Mouse (Mus musculus) forebrain, embryonic 10.5 days (tissue): ENCODE data around the gene Usp39. TPM values are rescaled to one million over a fixed set of nuclear protein-coding genes. Genes with fewer than 3 reads are reported as not detected.
A peak's percentile ranks its signal among the peaks of the same experiment; 100 is the strongest.

Source experiments
- DNase-seq: peaks from one replicate; pipeline ENCODE4 v3.0.0-alpha.2; 2017; ENCODE audit warnings: low spot score; ENCODE audit errors: extremely low spot score
- H3K27ac ChIP-seq: fragments of 300-500 bp; sonication (generic); 2 replicates; pipeline ENCODE4 v1.5.1; 2016; ENCODE audit warnings: mild to moderate bottlenecking
- H3K27me3 ChIP-seq: fragments of 300-500 bp; sonication (generic); 2 replicates; pipeline ENCODE4 v1.6.1; 2016; ENCODE audit warnings: mild to moderate bottlenecking; ENCODE audit not compliant: poor library complexity, severe bottlenecking
- H3K36me3 ChIP-seq: fragments of 300-500 bp; sonication (generic); replicated peaks from 2 replicates; pipeline ENCODE4 v1.6.1; 2016; ENCODE audit warnings: mild to moderate bottlenecking, moderate library complexity
- H3K4me1 ChIP-seq: fragments of 300-500 bp; sonication (generic); 2 replicates; pipeline ENCODE4 v1.6.1; 2016
- H3K4me3 ChIP-seq: fragments of 300-500 bp; sonication (generic); 2 replicates; pipeline ENCODE4 v1.5.1; 2016; ENCODE audit warnings: mild to moderate bottlenecking, moderate library complexity
- H3K9me3 ChIP-seq: fragments of 300-500 bp; sonication (generic); 2 replicates; pipeline ENCODE4 v1.6.1; 2016; ENCODE audit warnings: mild to moderate bottlenecking, moderate library complexity
- WGBS: fragments of 180-500 bp; shearing (Covaris S2); methylation state at CpG from one replicate; pipeline ENCODE4 v1.1.7; 2016; 5-methylcytosine and 5-hydroxymethylcytosine counted together
- polyA plus RNA-seq: library from polyadenylated mRNA; unstranded; fragments of >200 nt; fragmentation: Nextera tagmentation; extraction: Ambion mirVana; gene quantifications from 2 replicates; pipeline ENCODE4 v1.2.1, GENCODE M21; 2016

Gene Usp39
- polyA plus RNA-seq, 1 experiment from 2014 or later: 90.1 TPM

GRCm38 (mm10) chr6:72356001-72356532 is 11.1 kb upstream of the Usp39 start:
- no peak for DNase-seq
- 37% methylated on average over 7 of the region's 8 CpGs for WGBS
- H3K4me1 ChIP-seq: peaks cover 46% of the 10 kb centered on the region
- H3K36me3 ChIP-seq: peaks cover 48% of the 10 kb centered on the region
- peak overlapping the region; percentile 64 for H3K4me3 ChIP-seq
- peaks cover 9% of the 10 kb centered on the region; the same call in 1 of the 2 replicates for H3K27me3 ChIP-seq
- H3K9me3 ChIP-seq: no peaks in the 10 kb centered on the region
- peak overlapping the region; percentile 80 for H3K27ac ChIP-seq

DNA sequence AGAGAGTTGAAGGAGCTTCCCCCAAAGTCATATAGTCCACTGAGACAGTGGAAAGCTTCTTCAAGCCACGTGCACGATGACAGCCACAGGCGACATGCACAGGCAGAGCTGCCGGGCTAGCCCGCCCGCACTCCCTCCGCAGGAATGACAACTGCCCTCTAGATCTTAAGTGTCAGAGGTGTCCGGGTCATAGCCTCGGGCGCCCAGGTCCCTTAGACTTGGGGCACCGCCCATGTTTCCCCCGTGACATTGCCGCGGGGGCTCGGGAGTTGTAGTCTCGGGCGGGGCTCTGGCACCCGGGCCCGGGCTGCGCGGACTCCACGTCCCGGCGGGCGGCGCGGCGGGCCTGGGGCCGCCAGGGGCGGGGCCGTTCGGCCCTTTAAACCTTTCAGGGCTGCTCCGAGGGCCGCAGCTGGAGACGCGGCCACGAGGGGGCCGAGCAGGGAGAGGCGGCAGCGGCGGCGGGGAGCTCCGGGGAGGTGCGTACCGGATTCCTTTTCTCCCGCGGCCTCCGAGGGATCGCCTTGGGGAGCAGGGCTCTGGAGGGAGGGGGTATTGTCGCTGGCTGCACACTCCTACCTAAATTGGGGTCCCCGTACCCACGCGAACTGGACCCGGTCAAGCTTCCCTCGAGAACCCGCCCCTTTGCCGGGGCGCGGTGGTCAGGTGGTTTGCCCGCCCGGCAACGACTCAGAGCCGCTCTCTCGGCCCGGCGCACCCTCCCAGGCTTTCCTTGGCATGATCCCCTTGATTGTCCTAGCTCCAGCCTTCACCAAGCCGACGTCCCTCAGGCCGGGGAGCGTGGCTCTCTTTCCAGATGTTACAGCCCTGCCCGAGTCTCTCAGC is 10.3 kb upstream of the Usp39 start, which contains the start of gene Tmem150a:
Tmem150a (plus strand) TSS at position 382 of the 846 bp plus-strand sequence.
- Histone ChIP-seq H3K4me1 (peaks cover 38% of the 10 kb centered on the region), H3K27me3 (peaks cover 9% of the 10 kb centered on the region; the same call in 1 of the 2 replicates), H3K36me3 (peaks cover 50% of the 10 kb centered on the region), H3K27ac (peak within 1 kb of the TSS; percentile 80), H3K9me3 (no peaks in the 10 kb centered on the region), H3K4me3 (peak within 1 kb of the TSS; percentile 64)
- WGBS: under 1% methylated on average over 71 of the region's 71 CpGs
- DNase-seq: peak; percentile 72

DNA sequence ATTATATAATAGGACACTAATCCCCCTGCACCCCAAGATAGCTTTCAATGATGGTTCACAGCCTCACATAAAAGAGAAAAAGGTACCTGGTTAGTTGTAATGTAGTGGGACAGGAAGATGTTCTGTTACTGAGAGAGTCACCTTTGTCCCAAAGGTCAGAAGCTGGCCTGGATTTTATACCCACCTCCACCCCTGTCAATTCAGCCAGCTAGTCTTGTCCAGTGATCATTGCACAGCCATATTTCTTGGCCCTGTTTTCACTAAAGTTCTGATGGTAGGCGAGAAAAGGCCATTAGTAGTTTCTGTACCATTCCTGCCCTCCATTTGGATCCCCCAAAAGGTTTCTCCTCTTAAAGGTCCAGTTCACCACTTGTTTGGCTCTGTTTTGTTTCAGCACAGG is 9.0 kb upstream of the Usp39 start:
- peaks cover 38% of the 10 kb centered on the region for H3K4me1 ChIP-seq
- H3K4me3 ChIP-seq: no peak overlapping the region

DNA sequence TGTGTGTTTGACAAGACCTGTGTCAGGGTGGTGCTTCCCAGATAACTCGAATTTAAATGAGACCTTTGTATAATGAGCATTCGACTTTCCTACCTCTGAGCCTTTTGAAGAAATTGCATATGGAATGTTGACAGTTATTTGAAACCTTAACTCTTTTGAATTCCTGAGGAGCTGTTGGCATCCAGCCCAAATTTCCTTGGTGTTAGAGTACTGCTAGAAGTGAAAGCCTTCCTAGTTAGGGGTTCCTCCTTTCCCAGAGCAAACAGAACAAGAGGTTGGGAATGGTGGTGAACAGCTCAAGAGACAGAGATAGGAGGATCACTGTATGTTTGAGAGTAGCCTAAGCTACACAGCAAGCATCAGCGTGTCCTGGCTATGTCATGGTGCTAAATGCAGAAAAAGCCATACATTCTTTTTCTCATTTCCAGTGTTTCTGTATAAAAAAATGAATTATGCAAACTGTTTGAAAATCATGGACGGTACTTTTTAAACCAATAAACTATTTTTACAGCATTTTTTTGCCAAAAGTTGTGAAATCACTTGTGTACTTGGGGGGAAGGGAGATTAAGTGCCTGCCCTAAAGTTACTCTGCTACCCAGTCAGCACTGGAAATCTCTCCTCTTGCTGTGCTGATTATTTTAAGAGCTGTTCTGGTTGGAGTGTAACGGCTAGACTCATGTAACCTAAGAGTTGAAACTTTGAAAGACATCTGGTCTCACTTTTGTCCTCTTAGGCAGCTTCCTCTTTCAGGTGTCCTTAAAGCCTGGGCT is 7.8 kb upstream of the Usp39 start:
- H3K27ac ChIP-seq: no peak overlapping the region
- H3K36me3 ChIP-seq: peaks cover 46% of the 10 kb centered on the region
- H3K9me3 ChIP-seq: no peaks in the 10 kb centered on the region
- WGBS: 77% methylated on average over 5 of the region's 5 CpGs
- no peak for DNase-seq
- H3K27me3 ChIP-seq: peaks cover 9% of the 10 kb centered on the region; the same call in 1 of the 2 replicates
- H3K4me3 ChIP-seq: no peak overlapping the region
- peaks cover 50% of the 10 kb centered on the region for H3K4me1 ChIP-seq

More for the DNA sequence above, 9.0 kb upstream of the Usp39 start:
- DNase-seq: no peak
- peaks cover 50% of the 10 kb centered on the region for H3K36me3 ChIP-seq
- H3K27ac ChIP-seq: no peak overlapping the region
- H3K9me3 ChIP-seq: no peaks in the 10 kb centered on the region
- WGBS: 69% methylated on average over 1 of the region's 1 CpGs
- H3K27me3 ChIP-seq: peaks cover 9% of the 10 kb centered on the region; the same call in 1 of the 2 replicates

DNA sequence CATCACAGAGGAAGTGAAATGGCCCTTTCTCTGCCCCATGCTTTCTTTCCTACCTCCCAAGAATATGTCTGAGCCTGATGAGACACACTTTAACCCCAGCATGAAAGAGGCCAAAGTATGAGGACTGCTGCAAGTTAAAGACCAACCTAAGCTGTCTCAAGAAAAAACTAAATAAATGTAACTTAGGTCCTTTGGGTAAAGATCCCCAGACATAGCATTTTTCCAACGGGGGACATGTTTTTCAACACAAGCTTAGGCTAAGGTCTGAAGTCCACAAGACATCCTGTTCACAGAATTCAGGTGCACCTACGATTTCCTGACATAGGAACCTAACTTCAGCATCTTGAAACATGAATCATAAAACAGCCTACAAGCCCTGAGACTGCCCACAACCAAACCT is 5.2 kb upstream of the Usp39 start:
- WGBS: 93% methylated on average over 2 of the region's 2 CpGs
- H3K9me3 ChIP-seq: no peaks in the 10 kb centered on the region
- peaks cover 34% of the 10 kb centered on the region for H3K36me3 ChIP-seq
- no peak overlapping the region for H3K4me3 ChIP-seq
- H3K27me3 ChIP-seq: no peaks in the 10 kb centered on the region
- peaks cover 53% of the 10 kb centered on the region for H3K4me1 ChIP-seq
- H3K27ac ChIP-seq: no peak overlapping the region
- DNase-seq: no peak

DNA sequence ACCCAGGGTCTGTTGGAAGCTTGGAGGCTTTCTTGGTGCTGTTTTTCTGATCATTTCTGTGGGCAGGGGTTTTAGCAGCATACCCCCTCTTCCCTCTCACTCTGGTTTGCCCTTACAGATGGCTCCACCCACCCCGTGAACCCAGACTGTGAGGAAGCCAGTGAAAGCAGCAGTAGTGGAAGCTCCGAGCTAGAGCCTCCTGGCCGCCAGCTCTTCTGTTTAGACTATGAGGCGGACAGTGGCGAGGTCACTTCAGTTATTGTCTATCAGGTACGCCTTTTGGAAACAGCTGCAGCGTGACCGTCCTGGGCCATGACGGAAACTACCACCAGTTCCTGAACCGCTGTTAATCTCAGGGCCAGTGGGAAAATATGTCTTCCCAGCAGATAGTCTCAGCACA is 3.4 kb upstream of the Usp39 start:
- peaks cover 52% of the 10 kb centered on the region for H3K4me1 ChIP-seq
- H3K36me3 ChIP-seq: peaks cover 34% of the 10 kb centered on the region
- no peak for DNase-seq

GRCm38 (mm10) chr6:72347166-72347941 is 2.4 kb upstream of the Usp39 start, which contains the start of gene 0610030E20Rik:
Gene 0610030E20Rik (plus strand): TSS chr6:72347317.
- peaks cover 39% of the 10 kb centered on the region for H3K36me3 ChIP-seq
- H3K4me3 ChIP-seq: peak within 1 kb of the TSS; percentile 99
- DNase-seq: peak; percentile 83
- H3K9me3 ChIP-seq: no peaks in the 10 kb centered on the region
- WGBS: under 1% methylated on average over 72 of the region's 72 CpGs
- no peaks in the 10 kb centered on the region for H3K27me3 ChIP-seq
- H3K4me1 ChIP-seq: peaks cover 50% of the 10 kb centered on the region
- peak within 1 kb of the TSS; percentile 97 for H3K27ac ChIP-seq

More for the DNA sequence above, 3.4 kb upstream of the Usp39 start:
- H3K4me3 ChIP-seq: peak overlapping the region; percentile 99; the same call in 1 of the 2 replicates
- no peak overlapping the region for H3K27ac ChIP-seq
- WGBS: 85% methylated on average over 10 of the region's 10 CpGs
- no peaks in the 10 kb centered on the region for H3K9me3 ChIP-seq
- no peaks in the 10 kb centered on the region for H3K27me3 ChIP-seq

- Histone ChIP-seq H3K27me3 (no peaks in the 10 kb centered on the region), H3K27ac (no peak overlapping the region), H3K36me3 (peaks cover 44% of the 10 kb centered on the region), H3K4me3 (no peak overlapping the region), H3K4me1 (peaks cover 51% of the 10 kb centered on the region), H3K9me3 (no peaks in the 10 kb centered on the region)
- 83% methylated on average over 4 of the region's 4 CpGs for WGBS
- no peak for DNase-seq
Observed at GRCm38 (mm10) chr6:72346261-72346660, 1.3 kb upstream of the Usp39 start.

DNA sequence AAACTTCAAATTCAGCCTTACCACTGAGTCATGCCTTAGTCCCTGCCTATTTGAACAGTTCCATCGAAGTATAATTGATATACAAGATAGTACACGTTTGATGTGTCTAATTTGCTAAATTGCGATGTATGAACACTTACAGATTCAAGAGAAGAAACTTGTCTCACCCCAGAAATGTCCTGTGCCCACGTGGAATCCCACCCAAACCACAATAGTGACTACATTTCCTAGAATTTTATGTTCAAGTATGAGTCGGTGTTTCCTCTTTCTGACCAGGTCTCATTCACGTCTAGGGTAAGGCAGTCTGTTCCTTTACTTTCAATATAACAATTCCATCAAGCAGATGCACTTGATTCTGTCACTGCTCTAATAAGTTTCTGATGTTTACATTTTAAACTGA is 649 bp upstream of the Usp39 start:
- peaks cover 51% of the 10 kb centered on the region for H3K4me1 ChIP-seq
- WGBS: 61% methylated on average over 6 of the region's 6 CpGs
- no peaks in the 10 kb centered on the region for H3K27me3 ChIP-seq

DNA sequence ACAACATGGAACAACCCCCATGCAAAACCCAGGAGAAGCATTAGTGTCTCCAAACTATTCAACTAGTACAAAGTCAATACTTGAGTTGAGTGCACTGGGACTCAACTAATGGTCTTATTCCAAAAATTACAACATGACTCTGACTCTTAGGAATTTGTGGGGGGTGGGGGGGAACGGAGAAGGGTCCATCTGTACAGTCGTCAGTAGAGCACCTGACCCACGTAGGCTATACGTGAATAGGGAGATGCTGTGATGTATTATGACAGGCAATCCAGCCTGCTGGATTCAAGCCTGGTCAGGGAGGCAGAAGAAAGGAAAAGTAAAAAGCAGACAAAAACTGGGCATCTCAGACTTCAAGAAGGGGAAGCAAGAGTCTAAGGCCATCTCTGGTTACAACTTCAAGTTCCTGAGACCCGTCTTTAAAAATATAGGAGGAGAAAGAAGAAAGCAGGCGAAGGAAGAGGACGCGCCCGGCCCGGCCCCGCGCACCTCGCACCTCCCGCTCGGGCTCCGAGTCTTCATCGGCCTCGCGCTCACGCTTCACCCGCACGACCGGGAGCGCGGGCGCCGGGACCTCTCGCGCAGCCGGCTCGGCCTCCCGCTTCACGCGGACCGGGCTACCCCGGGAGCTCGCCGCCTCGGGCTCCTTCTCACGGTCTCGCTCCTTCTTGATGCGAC is 449 bp downstream of the Usp39 start:
- H3K36me3 ChIP-seq: peaks cover 43% of the 10 kb centered on the region
- no peaks in the 10 kb centered on the region for H3K9me3 ChIP-seq
- H3K4me1 ChIP-seq: peaks cover 60% of the 10 kb centered on the region
- WGBS: under 1% methylated on average over 42 of the region's 42 CpGs
- no peaks in the 10 kb centered on the region for H3K27me3 ChIP-seq
- H3K4me3 ChIP-seq: peak overlapping the region; percentile 97
- DNase-seq: no peak
- H3K27ac ChIP-seq: peak overlapping the region; percentile 93

More for the DNA sequence above, 649 bp upstream of the Usp39 start:
- Histone ChIP-seq H3K9me3 (no peaks in the 10 kb centered on the region), H3K36me3 (peaks cover 44% of the 10 kb centered on the region), H3K4me3 (peak overlapping the region; percentile 97), H3K27ac (peak overlapping the region; percentile 93)
- DNase-seq: no peak

DNA sequence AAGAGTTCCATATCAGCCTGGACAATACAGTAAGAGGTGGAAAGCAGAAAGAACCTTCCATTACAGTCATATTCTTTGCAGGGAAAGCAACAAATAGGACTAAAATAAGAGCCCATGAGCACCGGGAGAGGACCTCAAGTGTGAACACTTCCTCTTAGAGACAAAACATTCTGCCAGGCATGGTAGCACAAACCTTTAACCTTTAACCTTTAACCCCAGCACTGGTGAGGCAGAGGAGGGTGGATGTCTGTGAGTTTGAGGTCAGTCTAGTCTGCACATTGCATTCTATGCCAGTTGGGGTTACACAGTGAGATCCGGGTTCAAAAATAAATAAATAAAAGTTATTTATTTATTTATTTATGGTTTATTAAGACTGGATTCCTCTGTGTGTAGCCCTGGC is 4.5 kb downstream of the Usp39 start:
- H3K27me3 ChIP-seq: no peaks in the 10 kb centered on the region
- H3K36me3 ChIP-seq: peaks cover 70% of the 10 kb centered on the region
- WGBS: 75% methylated on average over 2 of the region's 2 CpGs
- H3K9me3 ChIP-seq: no peaks in the 10 kb centered on the region
- H3K4me3 ChIP-seq: no peak overlapping the region
- DNase-seq: no peak
- H3K27ac ChIP-seq: no peak overlapping the region
- H3K4me1 ChIP-seq: peaks cover 30% of the 10 kb centered on the region
